Mouse (Mus musculus): Measurements from ENCODE around the gene Syde2. TPM values are rescaled to one million over a fixed set of nuclear protein-coding genes. Genes with fewer than 3 reads are reported as not detected.
"Not testable (repeated sequence)": the region's sequence is repeated elsewhere in the genome, so short reads cannot be mapped to it uniquely, and the experiment has no call there.

Gene Syde2
- polyA plus RNA-seq, 1 experiment from 2014 or later = 7.5 TPM

- ATAC-seq (ENCODE audit: insufficient number of reproducible peaks, low FRiP score) = no peak
- Histone ChIP-seq H3K4me2 (peak overlapping the region; percentile 43), H3K9me3 (replicated peaks) (no peaks in the 10 kb centered on the region), H3K27ac (ENCODE audit: poor library complexity, severe bottlenecking) (no peak overlapping the region), H3K36me3 (peaks cover 10% of the 10 kb centered on the region; the same call in 1 of the 2 replicates), H3K9ac (no peak overlapping the region), H3K4me3 (0 out of 2 replicates have a peak overlapping the region, but pooled peaks have one; percentile 14), H3K27me3 (replicated peaks) (no peaks in the 10 kb centered on the region), H3K4me1 (replicated peaks) (peaks cover 30% of the 10 kb centered on the region)
- WGBS = 79% methylated on average over 10 of the region's 10 CpGs
These were observed 4.5 kb downstream of the Syde2 start for GRCm38 (mm10) chr3:145991976-145992730.

- H3K4me2 ChIP-seq = peak overlapping the region; percentile 18; the same call in 1 of the 2 replicates
- peaks cover 10% of the 10 kb centered on the region; the same call in 1 of the 2 replicates for H3K36me3 ChIP-seq
- no peaks in the 10 kb centered on the region for H3K9me3 ChIP-seq (replicated peaks)
- H3K4me1 ChIP-seq (replicated peaks) = peaks cover 30% of the 10 kb centered on the region
- H3K27ac ChIP-seq (ENCODE audit: poor library complexity, severe bottlenecking) = no peak overlapping the region
- ATAC-seq (ENCODE audit: insufficient number of reproducible peaks, low FRiP score) = no peak
- WGBS = 61% methylated on average over 10 of the region's 10 CpGs
- H3K4me3 ChIP-seq = no peak overlapping the region
- H3K9ac ChIP-seq = 0 out of 2 replicates have a peak overlapping the region, but pooled peaks have one; percentile 28
- no peaks in the 10 kb centered on the region for H3K27me3 ChIP-seq (replicated peaks)
These were observed 5.1 kb downstream of the Syde2 start for GRCm38 (mm10) chr3:145992796-145993195.

DNA sequence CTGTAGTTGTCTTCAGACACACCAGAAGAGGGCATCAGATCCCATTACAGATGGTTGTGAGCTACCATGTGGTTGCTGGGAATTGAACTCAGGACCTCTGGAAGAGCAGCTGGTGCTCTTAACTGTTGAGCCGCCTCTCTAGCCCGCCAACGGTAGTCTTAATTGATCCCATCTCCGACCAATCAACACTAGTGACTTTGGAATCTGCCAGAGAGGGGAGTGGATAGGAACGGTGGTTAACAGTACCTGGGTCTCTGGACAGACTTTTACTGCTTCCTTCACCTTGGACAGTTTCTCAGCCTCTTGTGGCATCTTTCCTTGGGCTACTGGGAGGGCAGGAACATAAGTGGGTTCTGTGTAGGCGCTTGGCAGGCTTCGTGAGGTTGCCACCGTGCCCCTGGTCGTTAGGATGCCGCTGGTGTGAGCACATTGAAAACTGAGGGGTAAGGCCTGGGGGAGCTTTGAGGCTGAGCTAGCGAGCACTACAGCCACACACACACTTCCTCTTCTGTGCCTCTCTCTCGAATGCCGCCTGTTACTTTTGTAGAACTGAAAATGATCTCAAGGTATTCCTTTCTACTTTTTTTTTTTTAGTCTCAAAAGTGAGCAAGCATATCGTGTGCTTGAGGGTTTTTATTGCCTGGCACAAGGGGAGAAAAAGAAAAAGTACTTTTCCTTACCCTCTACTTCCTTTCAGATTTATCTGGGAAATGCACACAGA, 6.0 kb downstream of the Syde2 start:
- H3K9me3 ChIP-seq (replicated peaks) = no peaks in the 10 kb centered on the region
- no peak overlapping the region for H3K27ac ChIP-seq (ENCODE audit: poor library complexity, severe bottlenecking)
- no peak overlapping the region for H3K4me3 ChIP-seq
- ATAC-seq (ENCODE audit: insufficient number of reproducible peaks, low FRiP score) = no peak
- H3K4me2 ChIP-seq = no peak overlapping the region
- WGBS = 78% methylated on average over 14 of the region's 14 CpGs
- H3K4me1 ChIP-seq (replicated peaks) = peaks cover 29% of the 10 kb centered on the region
- no peak overlapping the region; the same call in 1 of the 2 replicates for H3K9ac ChIP-seq
- peaks cover 15% of the 10 kb centered on the region for H3K36me3 ChIP-seq
- H3K27me3 ChIP-seq (replicated peaks) = no peaks in the 10 kb centered on the region

- peaks cover 27% of the 10 kb centered on the region for H3K4me1 ChIP-seq (replicated peaks)
- WGBS = 77% methylated on average over 5 of the region's 5 CpGs
These were observed 7.8 kb downstream of the Syde2 start for GRCm38 (mm10) chr3:145995489-145995888.

GRCm38 (mm10) chr3:145996539-145996938, 8.9 kb downstream of the Syde2 start:
- H3K9me3 ChIP-seq (replicated peaks); H3K4me2 ChIP-seq; H3K4me3 ChIP-seq; H3K27me3 ChIP-seq (replicated peaks); H3K27ac ChIP-seq (ENCODE audit: poor library complexity, severe bottlenecking); H3K9ac ChIP-seq; ATAC-seq (ENCODE audit: insufficient number of reproducible peaks, low FRiP score): not testable (repeated sequence)
- Histone ChIP-seq H3K36me3 (peaks cover 35% of the 10 kb centered on the region), H3K4me1 (replicated peaks) (peaks cover 23% of the 10 kb centered on the region)
- WGBS = 77% methylated on average over 5 of the region's 5 CpGs

More at GRCm38 (mm10) chr3:145995489-145995888, 7.8 kb downstream of the Syde2 start:
- no peak overlapping the region for H3K4me3 ChIP-seq
- H3K9ac ChIP-seq = no peak overlapping the region
- no peak overlapping the region for H3K27ac ChIP-seq (ENCODE audit: poor library complexity, severe bottlenecking)
- no peak for ATAC-seq (ENCODE audit: insufficient number of reproducible peaks, low FRiP score)
- H3K4me2 ChIP-seq = no peak overlapping the region
- no peaks in the 10 kb centered on the region for H3K9me3 ChIP-seq (replicated peaks)
- no peaks in the 10 kb centered on the region for H3K27me3 ChIP-seq (replicated peaks)
- H3K36me3 ChIP-seq = peaks cover 29% of the 10 kb centered on the region

GRCm38 (mm10) chr3:146004347-146005051, 16.8 kb downstream of the Syde2 start:
- Histone ChIP-seq H3K4me3 (no peak overlapping the region), H3K9me3 (replicated peaks) (no peaks in the 10 kb centered on the region), H3K27me3 (replicated peaks) (no peaks in the 10 kb centered on the region), H3K36me3 (peaks cover 72% of the 10 kb centered on the region), H3K4me1 (replicated peaks) (no peaks in the 10 kb centered on the region), H3K9ac (no peak overlapping the region), H3K4me2 (no peak overlapping the region), H3K27ac (ENCODE audit: poor library complexity, severe bottlenecking) (no peak overlapping the region)
- 92% methylated on average over 14 of the region's 14 CpGs for WGBS
- ATAC-seq (ENCODE audit: insufficient number of reproducible peaks, low FRiP score) = no peak

DNA sequence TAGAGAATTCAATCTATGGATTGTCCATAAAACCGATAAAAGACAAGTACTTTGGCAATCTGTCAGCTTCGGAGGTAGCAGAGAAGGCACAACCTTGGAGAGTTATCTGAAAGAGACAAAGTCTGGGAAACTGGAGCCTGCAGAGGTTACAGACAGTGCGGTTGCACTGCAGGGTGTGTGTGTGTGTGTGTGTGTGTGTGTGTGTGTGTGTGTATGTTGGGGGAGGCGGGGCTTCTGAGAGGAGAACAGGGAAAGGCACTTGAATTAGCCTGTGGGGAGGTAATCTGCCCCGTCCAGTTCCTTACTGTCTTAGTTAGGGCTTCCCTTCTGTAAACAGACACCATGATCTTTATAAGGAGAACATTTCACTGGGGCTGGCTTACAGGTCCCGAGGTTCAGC, 20.2 kb downstream of the Syde2 start:
- Histone ChIP-seq H3K4me2 (no peak overlapping the region), H3K27ac (ENCODE audit: poor library complexity, severe bottlenecking) (no peak overlapping the region), H3K4me3 (no peak overlapping the region), H3K36me3 (peaks cover 50% of the 10 kb centered on the region), H3K9ac (no peak overlapping the region), H3K4me1 (replicated peaks) (peaks cover 20% of the 10 kb centered on the region), H3K27me3 (replicated peaks) (no peaks in the 10 kb centered on the region), H3K9me3 (replicated peaks) (no peaks in the 10 kb centered on the region)
- 69% methylated on average over 6 of the region's 6 CpGs for WGBS
- ATAC-seq (ENCODE audit: insufficient number of reproducible peaks, low FRiP score) = no peak

DNA sequence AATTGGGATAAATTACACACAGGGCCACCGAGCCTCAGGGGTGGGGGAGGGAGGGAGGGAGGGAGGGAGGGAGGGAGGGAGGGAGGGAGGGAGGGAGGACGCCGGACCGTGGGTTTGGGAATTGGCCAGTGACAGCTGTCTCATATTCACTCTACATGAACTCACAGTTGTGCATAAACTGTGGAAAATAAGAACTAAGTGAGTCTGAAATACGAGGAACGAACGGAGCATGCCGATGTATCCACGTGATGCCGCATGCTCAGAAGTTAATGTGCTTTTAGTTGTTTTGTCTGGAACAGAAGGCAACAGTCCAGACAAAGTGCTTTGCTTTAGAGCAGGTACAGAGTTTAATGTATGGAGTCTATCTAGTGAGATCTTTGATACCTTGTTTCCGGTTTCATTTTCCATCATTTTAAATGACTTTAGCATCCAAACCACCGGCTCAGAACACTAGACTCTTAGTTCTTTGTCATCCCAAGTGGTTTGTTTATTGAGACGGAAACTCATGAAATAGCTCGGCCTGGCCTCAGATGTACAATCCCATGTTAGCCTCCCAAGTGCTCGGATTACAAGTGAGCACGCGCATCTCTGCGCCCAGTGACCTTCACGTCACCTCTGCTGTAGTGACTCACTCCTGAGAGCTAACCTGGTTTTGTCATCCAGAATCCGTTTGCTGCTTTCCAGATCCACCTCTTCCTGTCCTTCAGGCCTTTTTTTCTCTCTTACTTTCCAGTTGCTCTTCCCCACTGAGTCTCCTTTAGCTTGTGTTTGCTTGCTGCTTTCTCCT, 22.4 kb downstream of the Syde2 start:
- no peak overlapping the region; the same call in 1 of the 2 replicates for H3K9ac ChIP-seq
- H3K4me3 ChIP-seq = no peak overlapping the region
- WGBS = 66% methylated on average over 18 of the region's 20 CpGs
- peaks cover 49% of the 10 kb centered on the region for H3K36me3 ChIP-seq
- peak overlapping the region; percentile 52 for H3K27ac ChIP-seq (ENCODE audit: poor library complexity, severe bottlenecking)
- no peaks in the 10 kb centered on the region for H3K27me3 ChIP-seq (replicated peaks)
- ATAC-seq (ENCODE audit: insufficient number of reproducible peaks, low FRiP score) = no peak
- no peak overlapping the region for H3K4me2 ChIP-seq
- H3K4me1 ChIP-seq (replicated peaks) = peaks cover 20% of the 10 kb centered on the region
- peaks cover 6% of the 10 kb centered on the region; the same call in 1 of the 2 replicates for H3K9me3 ChIP-seq (replicated peaks)

DNA sequence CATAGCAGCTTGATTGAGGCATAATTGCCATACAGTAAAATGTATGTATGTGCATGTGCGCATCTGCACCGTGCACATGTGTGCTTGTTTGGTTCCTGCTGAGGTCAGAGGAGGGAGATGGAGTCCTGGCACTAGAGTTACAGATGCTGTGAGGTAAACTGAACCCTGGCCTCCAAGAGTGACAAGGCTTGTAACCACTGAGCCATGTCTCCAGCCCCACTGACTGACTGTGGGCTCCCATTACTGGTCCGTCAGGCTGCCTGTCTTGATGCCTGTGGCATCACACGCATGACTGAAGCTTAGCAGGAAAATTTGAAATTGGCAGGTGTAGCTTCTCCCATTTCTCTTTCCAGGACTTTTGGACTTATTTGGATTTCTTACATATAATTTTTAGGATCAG, 23.1 kb downstream of the Syde2 start:
- Histone ChIP-seq H3K27ac (ENCODE audit: poor library complexity, severe bottlenecking) (peak overlapping the region; percentile 52), H3K36me3 (peaks cover 49% of the 10 kb centered on the region), H3K4me3 (no peak overlapping the region), H3K4me1 (replicated peaks) (peaks cover 20% of the 10 kb centered on the region), H3K9me3 (replicated peaks) (peaks cover 6% of the 10 kb centered on the region; the same call in 1 of the 2 replicates), H3K27me3 (replicated peaks) (no peaks in the 10 kb centered on the region), H3K9ac (peak overlapping the region; percentile 36; the same call in 1 of the 2 replicates), H3K4me2 (no peak overlapping the region)
- ATAC-seq (ENCODE audit: insufficient number of reproducible peaks, low FRiP score) = no peak
- WGBS = 94% methylated on average over 4 of the region's 4 CpGs

GRCm38 (mm10) chr3:146011544-146012218, 24.0 kb downstream of the Syde2 start:
- no peaks in the 10 kb centered on the region for H3K27me3 ChIP-seq (replicated peaks)
- H3K4me2 ChIP-seq = no peak overlapping the region
- H3K4me3 ChIP-seq = no peak overlapping the region
- H3K9ac ChIP-seq = no peak overlapping the region
- H3K36me3 ChIP-seq = peaks cover 58% of the 10 kb centered on the region
- 58% methylated on average over 8 of the region's 8 CpGs for WGBS
- ATAC-seq (ENCODE audit: insufficient number of reproducible peaks, low FRiP score) = no peak
- peaks cover 6% of the 10 kb centered on the region; the same call in 1 of the 2 replicates for H3K9me3 ChIP-seq (replicated peaks)
- H3K4me1 ChIP-seq (replicated peaks) = peaks cover 20% of the 10 kb centered on the region
- H3K27ac ChIP-seq (ENCODE audit: poor library complexity, severe bottlenecking) = no peak overlapping the region
